Mouse (Mus musculus): ENCODE results near the gene Scamp3.

The Scamp3 gene

DNA sequence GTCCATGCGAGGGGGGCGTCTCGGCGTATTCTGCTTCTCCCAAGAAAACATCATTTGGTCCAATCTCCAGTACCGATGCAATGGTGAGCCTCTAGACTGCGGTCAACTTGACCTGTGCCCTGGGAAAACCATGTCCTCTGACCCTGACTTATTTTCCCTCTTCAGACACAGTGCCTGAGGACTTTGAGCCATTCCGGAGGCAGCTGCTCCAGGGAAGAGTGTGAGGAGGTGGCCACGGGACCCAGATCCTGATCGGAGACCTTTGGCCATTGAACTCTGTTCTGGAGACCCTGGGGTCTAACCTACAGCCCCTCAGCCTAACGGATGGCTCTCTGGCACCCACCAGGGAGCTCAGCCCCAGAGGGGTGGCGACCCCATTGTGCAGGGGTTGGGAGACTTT is 49.1 kb downstream of the Scamp3 start:
- no peak for DNase-seq (ENCODE audit: low spot score in 2 of 2)

DNA sequence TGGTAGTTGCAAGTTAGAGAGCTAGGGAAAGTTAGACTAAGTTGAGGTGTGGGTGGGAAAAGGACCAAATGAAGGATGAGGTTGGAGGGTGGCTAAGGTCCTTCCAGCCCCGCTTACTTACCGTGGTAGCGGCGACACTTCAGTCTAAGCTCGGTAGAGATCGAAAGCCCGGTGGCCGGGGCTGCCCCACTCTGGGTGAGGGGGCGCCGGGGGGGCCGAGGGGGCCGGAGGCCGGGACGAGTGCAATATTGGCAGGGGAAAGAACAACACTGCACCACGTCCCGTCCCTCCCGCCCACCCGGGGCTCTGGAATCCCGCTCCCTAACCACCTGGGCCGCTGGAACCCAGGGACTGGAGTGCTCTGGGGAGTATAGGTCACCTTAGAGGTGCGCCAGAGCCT is 49.6 kb downstream of the Scamp3 start, which contains the start of gene Mtx1:
TSS of gene Mtx1 (minus strand) at position 189 of the 400 bp plus-strand sequence.
- DNase-seq (ENCODE audit: low spot score in 2 of 2), result no peak

DNA sequence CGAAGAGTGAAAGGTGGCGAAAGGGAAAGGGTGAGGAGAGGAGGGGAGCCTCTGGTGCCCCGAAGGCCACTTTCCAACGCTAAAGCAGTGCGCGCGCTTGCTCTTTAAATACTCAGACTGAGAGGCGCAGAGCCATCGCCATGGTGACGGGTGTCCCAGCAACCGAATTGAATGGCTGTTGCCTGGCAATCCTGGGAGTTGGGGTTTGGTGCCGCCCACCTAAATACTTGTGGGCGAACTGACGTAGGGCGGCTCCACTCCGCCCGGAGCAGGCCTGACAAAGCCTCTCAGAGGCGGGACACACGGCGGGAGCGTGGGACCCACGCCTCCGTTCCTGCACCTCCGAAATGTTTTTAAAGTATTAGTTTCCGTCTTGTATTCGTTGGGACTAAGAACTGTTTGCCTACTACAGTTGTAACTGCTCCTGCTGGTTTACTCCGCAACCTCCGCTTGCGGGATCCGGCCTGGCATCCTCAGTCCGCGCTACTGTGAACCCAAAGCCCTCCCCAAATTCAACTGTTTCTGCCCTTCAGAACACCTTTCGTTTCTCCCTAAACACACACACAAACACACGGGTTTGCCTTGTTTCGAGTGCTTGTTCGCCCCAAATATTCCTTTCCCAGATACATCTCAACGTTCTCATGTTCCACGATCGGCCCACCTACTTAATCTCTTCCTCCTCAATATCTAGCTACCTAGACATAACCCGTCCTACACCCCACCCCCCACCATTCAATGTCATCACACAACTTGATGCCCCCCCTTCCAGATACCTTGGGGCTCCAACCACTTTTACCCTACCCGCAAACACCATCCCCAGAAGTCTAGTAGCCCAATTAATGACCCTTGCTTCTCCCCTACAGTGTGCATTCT is 50.3 kb downstream of the Scamp3 start:
- peak; percentile 31 to 64 for DNase-seq (ENCODE audit: low spot score in 2 of 2)

- peak; percentile 86 to 89 for DNase-seq (ENCODE audit: low spot score in 2 of 2)
Observed at GRCm38 (mm10) chr3:89228180-89228549, 50.9 kb downstream of the Scamp3 start.

DNA sequence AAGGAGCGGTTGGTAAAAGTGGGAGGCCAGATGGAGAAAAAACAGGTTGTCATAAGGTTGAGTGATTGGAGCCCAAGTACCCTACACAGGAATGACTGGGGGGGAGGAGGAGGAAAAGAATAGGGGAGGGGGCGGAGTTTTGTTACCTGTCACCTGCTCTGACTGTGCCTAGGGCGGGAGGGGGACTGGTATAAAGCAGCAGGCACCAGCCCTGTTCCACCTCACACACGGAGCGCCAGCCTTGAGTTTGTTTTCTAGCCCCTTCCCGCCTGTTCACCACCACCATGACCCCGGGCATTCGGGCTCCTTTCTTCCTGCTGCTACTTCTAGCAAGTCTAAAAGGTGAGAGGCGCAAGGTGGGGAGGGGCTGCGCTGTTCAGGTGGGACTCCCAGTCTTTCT is 51.6 kb downstream of the Scamp3 start, which contains the start of gene Muc1:
TSS of gene Muc1 (plus strand) at position 222 of the 400 bp plus-strand sequence.
- DNase-seq (ENCODE audit: low spot score in 2 of 2), result no peak

DNA sequence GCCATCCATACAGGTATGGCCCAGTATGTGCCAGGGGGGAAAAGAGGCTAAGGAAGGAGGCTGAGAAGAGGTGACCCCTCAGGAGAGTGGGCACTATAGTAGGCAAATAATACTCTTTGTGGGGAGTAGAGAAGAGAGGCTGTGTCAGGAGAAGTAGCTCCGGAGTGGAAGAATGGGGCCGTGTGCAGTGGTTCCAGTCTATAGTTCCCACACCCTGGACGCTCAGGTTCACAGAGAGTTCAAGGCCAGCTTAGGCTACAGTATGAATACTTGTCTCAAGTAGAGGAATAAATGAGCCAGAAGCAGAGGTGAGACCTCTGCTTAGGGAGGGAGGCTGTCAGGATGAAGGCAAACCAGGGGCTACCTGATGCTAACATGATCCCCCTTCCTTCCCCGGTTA is 52.0 kb downstream of the Scamp3 start:
- no peak for DNase-seq (ENCODE audit: low spot score in 2 of 2)

- no peak for DNase-seq (ENCODE audit: low spot score in 2 of 2)
Observed at GRCm38 (mm10) chr3:89230561-89230960, 53.3 kb downstream of the Scamp3 start.

- no peak for DNase-seq (ENCODE audit: low spot score in 2 of 2)
Observed at GRCm38 (mm10) chr3:89231345-89231744, 54.1 kb downstream of the Scamp3 start.

DNA sequence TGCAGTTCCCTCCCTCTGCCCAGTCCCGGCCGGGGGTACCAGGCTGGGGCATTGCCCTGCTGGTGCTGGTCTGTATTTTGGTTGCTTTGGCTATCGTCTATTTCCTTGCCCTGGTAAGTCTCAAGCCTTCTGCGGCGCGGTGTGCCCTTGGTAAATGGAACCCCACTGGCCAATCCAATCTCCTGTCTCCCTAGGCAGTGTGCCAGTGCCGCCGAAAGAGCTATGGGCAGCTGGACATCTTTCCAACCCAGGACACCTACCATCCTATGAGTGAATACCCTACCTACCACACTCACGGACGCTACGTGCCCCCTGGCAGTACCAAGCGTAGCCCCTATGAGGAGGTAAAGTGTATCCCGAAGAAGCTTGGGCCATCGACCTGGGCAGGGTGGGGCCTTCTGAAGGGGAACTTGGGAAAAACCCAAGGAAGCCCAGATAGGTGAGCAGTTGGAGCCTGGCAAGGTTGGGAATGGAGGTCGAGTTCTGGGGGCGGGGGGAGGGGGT is 54.6 kb downstream of the Scamp3 start:
- no peak for DNase-seq (ENCODE audit: low spot score in 2 of 2)
